Comparison of ENCODE assay signal across 8 mouse cellular contexts in genomic region chr9:32697291-32698110, GRCm38 (mm10).
DNase-seq lines count a peak whose midpoint lies in the region; ATAC-seq and TF ChIP-seq lines count a peak whose summit lies in the region.

No protein-coding gene starts in this region.

- H3K9ac ChIP-seq in lung, embryonic 16.5 days (ENCODE audit: low read length), result peak overlapping the region; percentile 88
- no peak overlapping the region for H3K9ac ChIP-seq in forebrain, embryonic 13.5 days
- peak overlapping the region; percentile 72 for H3K9ac ChIP-seq in limb, embryonic 14.5 days (ENCODE audit: low read depth, low read length, severe bottlenecking)
- H3K9ac ChIP-seq in stomach, embryonic 15.5 days, result 0 out of 2 replicates have a peak overlapping the region, but pooled peaks have one; percentile 3

- H3K4me2 ChIP-seq in lung, embryonic 16.5 days (ENCODE audit: low read depth, low read length), result peak overlapping the region; percentile 94
- peak overlapping the region; percentile 89; the same call in 1 of the 2 replicates for H3K4me2 ChIP-seq in forebrain, embryonic 13.5 days
- peak overlapping the region; percentile 82 for H3K4me2 ChIP-seq in limb, embryonic 14.5 days (replicated peaks; ENCODE audit: low read depth, low read length, severe bottlenecking)
- H3K4me2 ChIP-seq in stomach, embryonic 15.5 days, result peak overlapping the region; percentile 91

- 0 out of 2 replicates have a peak, but pooled peaks cover 3% of the 10 kb centered on the region for H3K36me3 ChIP-seq in lung, embryonic 16.5 days (ENCODE audit: control insufficient read depth, insufficient read depth, low read length)
- no peaks in the 10 kb centered on the region for H3K36me3 ChIP-seq in forebrain, embryonic 13.5 days (ENCODE audit: poor library complexity, severe bottlenecking)
- no peaks in the 10 kb centered on the region for H3K36me3 ChIP-seq in limb, embryonic 14.5 days (ENCODE audit: control insufficient read depth, insufficient read depth, low read length)
- no peaks in the 10 kb centered on the region for H3K36me3 ChIP-seq in stomach, embryonic 15.5 days

- WGBS in lung, embryonic 16.5 days, result 26% methylated on average over 9 of the region's 9 CpGs
- 72% methylated on average over 9 of the region's 9 CpGs for WGBS in forebrain, embryonic 13.5 days
- WGBS in limb, embryonic 14.5 days, result 47% methylated on average over 9 of the region's 9 CpGs
- 37% methylated on average over 9 of the region's 9 CpGs for WGBS in stomach, embryonic 15.5 days

- ATAC-seq in lung, embryonic 16.5 days (ENCODE audit: low read depth), result no peak
- no peak for ATAC-seq in forebrain, embryonic 13.5 days
- ATAC-seq in limb, embryonic 14.5 days (ENCODE audit: low FRiP score, low read depth), result no peak
- no peak for ATAC-seq in stomach, embryonic 15.5 days (ENCODE audit: insufficient read depth, low FRiP score, low read depth)

- TF ChIP-seq POLR2A in limb, embryonic 14.5 days (IDR thresholded peaks at IDR 0.05; ENCODE audit: borderline replicate concordance, extremely low read depth, insufficient read depth, insufficient read length), result no peak

- H3K27ac ChIP-seq in lung, embryonic 16.5 days (ENCODE audit: low read length), result peak overlapping the region; percentile 95
- no peak overlapping the region for H3K27ac ChIP-seq in forebrain, embryonic 13.5 days
- peak overlapping the region; percentile 90; the same call in 1 of the 2 replicates for H3K27ac ChIP-seq in limb, embryonic 14.5 days (replicated peaks; ENCODE audit: low read depth, low read length)
- H3K27ac ChIP-seq in stomach, embryonic 15.5 days, result peak overlapping the region; percentile 93

- no peaks in the 10 kb centered on the region for H3K9me3 ChIP-seq in lung, embryonic 16.5 days (ENCODE audit: control insufficient read depth, low read length)
- no peaks in the 10 kb centered on the region for H3K9me3 ChIP-seq in forebrain, embryonic 13.5 days (replicated peaks)
- no peaks in the 10 kb centered on the region for H3K9me3 ChIP-seq in limb, embryonic 14.5 days (ENCODE audit: control insufficient read depth, low read length)
- no peaks in the 10 kb centered on the region for H3K9me3 ChIP-seq in stomach, embryonic 15.5 days

- H3K4me1 ChIP-seq in lung, embryonic 16.5 days (replicated peaks; ENCODE audit: control insufficient read depth, insufficient read depth, low read length), result peaks cover 32% of the 10 kb centered on the region
- H3K4me1 ChIP-seq in forebrain, embryonic 13.5 days, result peaks cover 17% of the 10 kb centered on the region
- H3K4me1 ChIP-seq in limb, embryonic 14.5 days (ENCODE audit: control insufficient read depth, insufficient read depth, low read length), result peaks cover 16% of the 10 kb centered on the region
- peaks cover 10% of the 10 kb centered on the region; the same call in 1 of the 2 replicates for H3K4me1 ChIP-seq in stomach, embryonic 15.5 days

- H3K4me3 ChIP-seq in lung, embryonic 16.5 days (ENCODE audit: low read length), result peak overlapping the region; percentile 74
- H3K4me3 ChIP-seq in forebrain, embryonic 13.5 days, result no peak overlapping the region; the same call in 1 of the 2 replicates
- H3K4me3 ChIP-seq in limb, embryonic 14.5 days (replicated peaks; ENCODE audit: low read length), result peak overlapping the region; percentile 70
- peak overlapping the region; percentile 72 for H3K4me3 ChIP-seq in stomach, embryonic 15.5 days (replicated peaks)

- DNase-seq in lung, postnatal 14 days, result no peak
- no peak for DNase-seq in limb, embryonic 14.5 days (ENCODE audit: low spot score)
- DNase-seq in gastrocnemius, postnatal 36 days, result no peak
- no peak for DNase-seq in adrenal gland, adult 2 months
- no peak for DNase-seq in right cerebral cortex, postnatal 10 days (ENCODE audit: low spot score in 2 of 2)

- no peaks in the 10 kb centered on the region for H3K27me3 ChIP-seq in lung, embryonic 16.5 days (ENCODE audit: control insufficient read depth, insufficient read depth, low read depth, low read length)
- H3K27me3 ChIP-seq in forebrain, embryonic 13.5 days, result peaks cover 93% of the 10 kb centered on the region
- H3K27me3 ChIP-seq in limb, embryonic 14.5 days (ENCODE audit: control insufficient read depth, insufficient read depth, low read length), result no peaks in the 10 kb centered on the region
- H3K27me3 ChIP-seq in stomach, embryonic 15.5 days (replicated peaks), result no peaks in the 10 kb centered on the region

- intact Hi-C loops in gastrocnemius, postnatal 36 days (cut with DNase I), result no loop called here
